Mouse (Mus musculus): ENCODE results near the gene Gm11146. TPM values are rescaled to one million over a fixed set of nuclear protein-coding genes. Genes with fewer than 3 reads are reported as not detected.

The Gm11146 gene
- polyA plus RNA-seq, 1 experiment: not detected

- H3K4me1 ChIP-seq (ENCODE audit: control insufficient read depth, insufficient read depth, low read length): no peaks in the 10 kb centered on the region; the same call in 1 of the 2 replicates
- WGBS: 81% methylated on average over 6 of the region's 6 CpGs
- DNase-seq: no peak
- H3K4me3 ChIP-seq (replicated peaks; ENCODE audit: extremely low read depth, low read depth, low read length): no peak overlapping the region
- TF ChIP-seq CTCF (IDR thresholded peaks at IDR 0.05; ENCODE audit: insufficient read depth, low read length) (no peak), POLR2A (IDR thresholded peaks at IDR 0.05; ENCODE audit: borderline replicate concordance, extremely low read depth, low read depth, low read length) (no peak)
Measured at GRCm38 (mm10) chr16:77632315-77632881, 30.5 kb upstream of the Gm11146 start.

GRCm38 (mm10) chr16:77622681-77623080 is 20.8 kb upstream of the Gm11146 start:
- Histone ChIP-seq H3K4me3 (replicated peaks; ENCODE audit: extremely low read depth, low read depth, low read length) (no peak overlapping the region), H3K4me1 (ENCODE audit: control insufficient read depth, insufficient read depth, low read length) (no peaks in the 10 kb centered on the region)
- no peak for TF ChIP-seq CTCF (IDR thresholded peaks at IDR 0.05; ENCODE audit: insufficient read depth, low read length)
- TF ChIP-seq POLR2A (IDR thresholded peaks at IDR 0.05; ENCODE audit: borderline replicate concordance, extremely low read depth, low read depth, low read length): no peak
- DNase-seq: no peak
- WGBS: 55% methylated on average over 5 of the region's 5 CpGs

- WGBS: 55% methylated on average over 2 of the region's 2 CpGs
- Histone ChIP-seq H3K4me1 (ENCODE audit: control insufficient read depth, insufficient read depth, low read length) (no peaks in the 10 kb centered on the region), H3K4me3 (replicated peaks; ENCODE audit: extremely low read depth, low read depth, low read length) (no peak overlapping the region)
- DNase-seq: no peak
- no peak for TF ChIP-seq POLR2A (IDR thresholded peaks at IDR 0.05; ENCODE audit: borderline replicate concordance, extremely low read depth, low read depth, low read length)
- no peak for TF ChIP-seq CTCF (IDR thresholded peaks at IDR 0.05; ENCODE audit: insufficient read depth, low read length)
Measured at GRCm38 (mm10) chr16:77602581-77602980, 687 bp upstream of the Gm11146 start.

GRCm38 (mm10) chr16:77598787-77599186 is 3.1 kb downstream of the Gm11146 start:
- WGBS: 92% methylated on average over 8 of the region's 8 CpGs
- DNase-seq: no peak
- Histone ChIP-seq H3K4me1 (ENCODE audit: control insufficient read depth, insufficient read depth, low read length) (no peaks in the 10 kb centered on the region), H3K4me3 (replicated peaks; ENCODE audit: extremely low read depth, low read depth, low read length) (no peak overlapping the region)
- TF ChIP-seq CTCF (IDR thresholded peaks at IDR 0.05; ENCODE audit: insufficient read depth, low read length): no peak
- TF ChIP-seq POLR2A (IDR thresholded peaks at IDR 0.05; ENCODE audit: borderline replicate concordance, extremely low read depth, low read depth, low read length): no peak

GRCm38 (mm10) chr16:77596556-77596955 is 5.3 kb downstream of the Gm11146 start:
- H3K4me1 ChIP-seq (ENCODE audit: control insufficient read depth, insufficient read depth, low read length): no peaks in the 10 kb centered on the region
- peak overlapping the region; percentile 47 for H3K4me3 ChIP-seq (replicated peaks; ENCODE audit: extremely low read depth, low read depth, low read length)
- TF ChIP-seq CTCF (IDR thresholded peaks at IDR 0.05; ENCODE audit: insufficient read depth, low read length): no peak
- no peak for TF ChIP-seq POLR2A (IDR thresholded peaks at IDR 0.05; ENCODE audit: borderline replicate concordance, extremely low read depth, low read depth, low read length)
- DNase-seq: no peak
- WGBS: 77% methylated on average over 5 of the region's 5 CpGs

- Histone ChIP-seq H3K4me1 (ENCODE audit: control insufficient read depth, insufficient read depth, low read length) (no peaks in the 10 kb centered on the region), H3K4me3 (replicated peaks; ENCODE audit: extremely low read depth, low read depth, low read length) (no peak overlapping the region)
- 81% methylated on average over 7 of the region's 7 CpGs for WGBS
- DNase-seq: no peak
- TF ChIP-seq CTCF (IDR thresholded peaks at IDR 0.05; ENCODE audit: insufficient read depth, low read length) (no peak), POLR2A (IDR thresholded peaks at IDR 0.05; ENCODE audit: borderline replicate concordance, extremely low read depth, low read depth, low read length) (no peak)
Measured at GRCm38 (mm10) chr16:77595661-77596060, 6.2 kb downstream of the Gm11146 start.

- TF ChIP-seq CTCF (IDR thresholded peaks at IDR 0.05; ENCODE audit: insufficient read depth, low read length) (no peak), POLR2A (IDR thresholded peaks at IDR 0.05; ENCODE audit: borderline replicate concordance, extremely low read depth, low read depth, low read length) (no peak)
- peak; percentile 18 for DNase-seq
- Histone ChIP-seq H3K4me3 (replicated peaks; ENCODE audit: extremely low read depth, low read depth, low read length) (peak overlapping the region; percentile 64), H3K4me1 (ENCODE audit: control insufficient read depth, insufficient read depth, low read length) (no peaks in the 10 kb centered on the region)
- WGBS: 58% methylated on average over 13 of the region's 13 CpGs
Measured at GRCm38 (mm10) chr16:77594553-77594952, 7.3 kb downstream of the Gm11146 start.

- Histone ChIP-seq H3K4me3 (replicated peaks; ENCODE audit: extremely low read depth, low read depth, low read length) (peak overlapping the region; percentile 45), H3K4me1 (ENCODE audit: control insufficient read depth, insufficient read depth, low read length) (no peaks in the 10 kb centered on the region)
- WGBS: 38% methylated on average over 12 of the region's 12 CpGs
- TF ChIP-seq CTCF (IDR thresholded peaks at IDR 0.05; ENCODE audit: insufficient read depth, low read length) (no peak), POLR2A (IDR thresholded peaks at IDR 0.05; ENCODE audit: borderline replicate concordance, extremely low read depth, low read depth, low read length) (no peak)
- peak; percentile 37 for DNase-seq
Measured at GRCm38 (mm10) chr16:77593828-77594421, 8.0 kb downstream of the Gm11146 start.

GRCm38 (mm10) chr16:77592986-77593385 is 8.9 kb downstream of the Gm11146 start:
- DNase-seq: no peak
- H3K4me3 ChIP-seq (replicated peaks; ENCODE audit: extremely low read depth, low read depth, low read length): no peak overlapping the region
- WGBS: 65% methylated on average over 3 of the region's 3 CpGs
- TF ChIP-seq POLR2A (IDR thresholded peaks at IDR 0.05; ENCODE audit: borderline replicate concordance, extremely low read depth, low read depth, low read length) (no peak), CTCF (IDR thresholded peaks at IDR 0.05; ENCODE audit: insufficient read depth, low read length) (no peak)
- H3K4me1 ChIP-seq (ENCODE audit: control insufficient read depth, insufficient read depth, low read length): no peaks in the 10 kb centered on the region

- Histone ChIP-seq H3K4me1 (ENCODE audit: control insufficient read depth, insufficient read depth, low read length) (no peaks in the 10 kb centered on the region), H3K4me3 (replicated peaks; ENCODE audit: extremely low read depth, low read depth, low read length) (no peak overlapping the region)
- 84% methylated on average over 5 of the region's 5 CpGs for WGBS
- no peak for TF ChIP-seq POLR2A (IDR thresholded peaks at IDR 0.05; ENCODE audit: borderline replicate concordance, extremely low read depth, low read depth, low read length)
- no peak for TF ChIP-seq CTCF (IDR thresholded peaks at IDR 0.05; ENCODE audit: insufficient read depth, low read length)
- DNase-seq: no peak
Measured at GRCm38 (mm10) chr16:77573036-77573435, 28.9 kb downstream of the Gm11146 start.

Measured in lung, adult 2 months (tissue).